Mouse (Mus musculus) bone marrow, adult 2 months (tissue): ENCODE results near the gene Casp9.
A peak's percentile ranks its signal among the peaks of the same experiment; 100 is the strongest.

Source experiments
- CTCF ChIP-seq: fragments of 200-500 bp; IDR thresholded peaks from 2 replicates; pipeline ENCODE4 v1.5.1; 2011; ENCODE audit warnings: low read length, control low read depth; ENCODE audit not compliant: control insufficient read depth, insufficient read depth
- POLR2A ChIP-seq: fragments of 200-500 bp; IDR thresholded peaks from 2 replicates; pipeline ENCODE4 v1.6.1; 2011; ENCODE audit warnings: low read depth, mild to moderate bottlenecking, control low read depth, low read length, borderline replicate concordance; ENCODE audit not compliant: control insufficient read depth

DNA sequence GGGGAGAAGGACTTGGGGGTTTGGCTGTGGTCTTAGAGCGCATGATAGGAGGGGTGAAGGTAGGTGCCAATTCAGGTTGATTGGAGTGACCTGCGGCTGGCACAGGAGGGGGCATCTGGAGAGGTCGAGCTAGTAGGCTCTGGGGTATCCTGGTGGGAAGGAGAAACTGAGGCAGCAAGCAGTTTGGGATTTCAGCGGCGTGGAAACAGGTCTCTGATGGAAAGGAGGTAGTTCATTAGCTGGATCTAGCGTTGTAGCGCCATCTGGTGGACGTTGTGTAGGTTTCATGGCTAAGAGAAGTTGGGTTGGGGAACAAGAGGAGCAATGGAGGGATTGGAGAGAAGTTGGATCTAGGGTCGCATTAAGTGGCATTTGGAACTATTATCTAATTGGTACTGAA, 60.0 kb downstream of the Casp9 start:
- TF ChIP-seq CTCF: peak; percentile 73
- TF ChIP-seq POLR2A: no peak
